Mouse (Mus musculus) limb, embryonic 10.5 days (tissue): ENCODE measurements around the gene Clpp. TPM values are rescaled to one million over a fixed set of nuclear protein-coding genes. Genes with fewer than 3 reads are reported as not detected.

ENCODE experiments used
- DNase-seq: peaks from one replicate; pipeline ENCODE4 v3.0.0-alpha.2; 2017; ENCODE audit warnings: low spot score
- H3K27ac ChIP-seq: fragments of 300-500 bp; sonication (generic); 2 replicates; pipeline ENCODE4 v1.5.1; 2016; ENCODE audit warnings: mild to moderate bottlenecking
- H3K27me3 ChIP-seq: fragments of 300-500 bp; sonication (generic); 2 replicates; pipeline ENCODE4 v1.6.1; 2016; ENCODE audit warnings: low read depth, mild to moderate bottlenecking; ENCODE audit not compliant: poor library complexity, severe bottlenecking
- H3K36me3 ChIP-seq: fragments of 300-500 bp; sonication (generic); 2 replicates; pipeline ENCODE4 v1.6.1; 2016; ENCODE audit warnings: mild to moderate bottlenecking, moderate library complexity
- H3K4me1 ChIP-seq: fragments of 300-500 bp; sonication (generic); 2 replicates; pipeline ENCODE4 v1.6.1; 2016
- H3K4me3 ChIP-seq: fragments of 300-500 bp; sonication (generic); 2 replicates; pipeline ENCODE4 v1.5.1; 2016; ENCODE audit warnings: mild to moderate bottlenecking, moderate library complexity
- H3K9me3 ChIP-seq: fragments of 300-500 bp; sonication (generic); replicated peaks from 2 replicates; pipeline ENCODE4 v1.6.1; 2016; ENCODE audit warnings: mild to moderate bottlenecking
- WGBS: fragments of 180-500 bp; shearing (Covaris S2); methylation state at CpG from one replicate; pipeline ENCODE4 v1.1.7; 2016; 5-methylcytosine and 5-hydroxymethylcytosine counted together
- polyA plus RNA-seq: library from polyadenylated mRNA; unstranded; fragments of >200 nt; fragmentation: Nextera tagmentation; extraction: Ambion mirVana; gene quantifications from 2 replicates; pipeline ENCODE4 v1.2.1, GENCODE M21; 2016

Clpp gene
- polyA plus RNA-seq, 1 experiment from 2014 or later = 189 TPM

- Histone ChIP-seq H3K4me1 (no peaks in the 10 kb centered on the region), H3K27me3 (peaks cover 4% of the 10 kb centered on the region; the same call in 1 of the 2 replicates), H3K36me3 (no peaks in the 10 kb centered on the region), H3K4me3 (no peak overlapping the region), H3K27ac (no peak overlapping the region), H3K9me3 (no peaks in the 10 kb centered on the region)
- 78% methylated on average over 5 of the region's 5 CpGs for WGBS
- DNase-seq = no peak
These were observed 15.3 kb upstream of the Clpp start for GRCm38 (mm10) chr17:56974708-56975240.

- Histone ChIP-seq H3K9me3 (no peaks in the 10 kb centered on the region), H3K36me3 (no peaks in the 10 kb centered on the region), H3K27me3 (no peaks in the 10 kb centered on the region), H3K4me1 (no peaks in the 10 kb centered on the region), H3K27ac (no peak overlapping the region), H3K4me3 (no peak overlapping the region)
- no peak for DNase-seq
- 82% methylated on average over 3 of the region's 3 CpGs for WGBS
These were observed 14.7 kb upstream of the Clpp start for GRCm38 (mm10) chr17:56975391-56975790.

DNA sequence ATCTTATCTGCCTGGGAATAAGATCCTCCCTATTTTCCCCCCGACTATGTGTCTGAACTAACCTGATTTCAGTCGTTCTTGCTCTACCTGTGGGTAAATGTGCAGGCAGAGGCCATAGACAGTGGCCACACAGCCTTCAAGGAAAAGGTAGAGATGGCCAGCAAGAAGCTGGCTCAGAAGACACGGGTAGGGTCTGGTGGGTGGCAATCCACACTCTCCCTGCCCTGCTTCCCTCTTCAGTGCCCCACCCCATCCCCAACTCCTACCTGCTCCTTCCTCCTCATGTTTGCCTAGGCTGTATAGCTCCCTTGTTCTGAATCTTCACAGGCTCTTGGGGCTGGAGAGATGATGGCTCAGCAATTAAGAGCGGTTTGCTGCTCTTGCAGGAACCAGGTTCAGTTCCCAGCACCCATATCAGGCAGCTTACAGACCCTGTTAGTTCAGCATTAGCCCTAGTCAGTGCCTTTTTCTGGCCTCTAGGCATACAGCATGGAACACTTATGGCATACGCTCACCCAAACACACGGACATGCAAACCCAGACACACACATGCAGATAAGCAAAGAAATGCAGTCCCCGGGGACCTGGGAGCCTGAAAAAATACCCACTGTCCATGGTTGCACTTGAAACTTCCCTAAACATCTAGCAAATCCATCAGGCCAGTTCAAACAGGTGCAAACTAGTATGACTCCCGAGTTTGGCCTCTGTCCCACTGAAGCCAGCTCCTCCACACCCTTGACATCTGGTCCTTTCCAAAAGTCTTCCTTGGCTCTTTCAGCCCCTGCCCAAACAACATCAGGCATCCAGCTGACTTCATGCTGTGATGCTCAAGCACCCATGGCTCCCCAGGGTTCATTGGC is 13.3 kb upstream of the Clpp start:
- Histone ChIP-seq H3K36me3 (no peaks in the 10 kb centered on the region), H3K4me1 (no peaks in the 10 kb centered on the region), H3K9me3 (no peaks in the 10 kb centered on the region), H3K27me3 (no peaks in the 10 kb centered on the region), H3K4me3 (no peak overlapping the region), H3K27ac (no peak overlapping the region)
- whole genome bisulfite sequencing = 78% methylated on average over 8 of the region's 8 CpGs
- DNase-seq = no peak

DNA sequence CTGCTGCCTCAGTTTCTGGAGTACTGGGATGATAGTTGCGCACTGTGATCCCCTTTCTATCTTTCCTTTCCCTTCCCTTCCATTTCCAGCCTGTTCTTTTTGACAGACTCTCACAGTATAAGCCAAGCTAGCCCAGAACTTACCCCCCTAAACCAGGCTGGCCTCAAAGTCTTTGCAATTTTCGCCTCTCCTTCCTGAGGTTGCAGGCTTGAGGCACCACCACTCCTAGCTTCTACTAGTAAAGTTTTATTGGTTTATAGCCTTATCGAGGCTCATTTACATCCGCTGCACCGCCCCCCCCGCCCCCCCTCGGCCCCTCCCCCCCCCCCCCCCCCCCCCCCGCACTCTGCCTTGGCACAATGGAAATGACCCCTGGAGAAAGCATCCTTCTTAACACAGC is 10.6 kb upstream of the Clpp start:
- no peak for DNase-seq
- Histone ChIP-seq H3K36me3 (no peaks in the 10 kb centered on the region), H3K27me3 (no peaks in the 10 kb centered on the region), H3K4me1 (peaks cover 4% of the 10 kb centered on the region; the same call in 1 of the 2 replicates), H3K4me3 (no peak overlapping the region), H3K9me3 (no peaks in the 10 kb centered on the region), H3K27ac (no peak overlapping the region)
- 27% methylated on average over 7 of the region's 8 CpGs for WGBS

DNA sequence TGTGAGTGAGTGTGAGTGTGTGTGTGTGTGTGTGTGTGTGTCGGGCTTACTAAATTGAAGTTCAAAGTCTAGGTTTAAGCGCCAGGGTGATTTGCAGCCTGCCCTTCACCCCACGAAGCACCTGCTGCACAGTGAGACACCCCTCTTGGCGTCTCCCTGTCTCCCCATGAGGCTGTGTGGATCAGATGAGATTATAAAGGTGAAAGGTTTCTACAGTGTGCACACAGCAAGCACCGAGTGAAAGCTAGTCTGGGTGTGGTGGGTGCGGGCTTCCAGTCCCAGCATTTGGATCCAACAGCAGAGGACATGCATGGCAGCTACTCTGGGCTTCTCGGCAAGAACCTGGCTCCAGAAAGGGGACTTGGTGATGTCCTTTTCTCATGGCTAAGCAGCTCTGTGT is 9.1 kb upstream of the Clpp start:
- H3K27me3 ChIP-seq = no peaks in the 10 kb centered on the region
- no peak for DNase-seq
- peaks cover 4% of the 10 kb centered on the region; the same call in 1 of the 2 replicates for H3K4me1 ChIP-seq
- no peaks in the 10 kb centered on the region for H3K9me3 ChIP-seq
- H3K36me3 ChIP-seq = no peaks in the 10 kb centered on the region
- H3K27ac ChIP-seq = no peak overlapping the region
- H3K4me3 ChIP-seq = no peak overlapping the region
- 79% methylated on average over 7 of the region's 7 CpGs for WGBS

DNA sequence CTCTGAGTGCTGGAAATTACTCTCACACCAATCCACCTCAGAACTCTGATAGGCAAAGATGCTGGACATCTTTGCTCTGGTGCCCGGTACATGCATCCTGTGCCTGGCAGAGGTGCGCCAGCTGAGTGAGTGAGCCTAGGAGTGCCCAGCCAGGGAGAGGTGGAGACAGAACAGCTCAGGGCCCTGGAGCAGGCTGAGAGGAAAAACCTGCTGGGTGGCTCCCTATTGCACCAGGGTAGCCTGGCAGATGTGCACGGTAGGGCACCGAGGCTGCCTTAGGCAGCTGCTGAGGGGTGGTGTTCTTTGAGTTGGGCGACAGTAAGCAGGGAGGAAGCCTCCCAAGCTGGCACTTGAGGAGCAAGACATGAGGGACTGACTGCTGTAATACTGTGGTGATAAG is 8.1 kb upstream of the Clpp start, which contains the start of gene Acer1:
Gene Acer1, minus strand, starts transcription at position 114 of the 400 bp plus-strand sequence.
- no peak within 1 kb of the TSS for H3K27ac ChIP-seq
- no peaks in the 10 kb centered on the region for H3K9me3 ChIP-seq
- H3K36me3 ChIP-seq = no peaks in the 10 kb centered on the region
- no peak within 1 kb of the TSS for H3K4me3 ChIP-seq
- H3K27me3 ChIP-seq = no peaks in the 10 kb centered on the region
- peaks cover 4% of the 10 kb centered on the region; the same call in 1 of the 2 replicates for H3K4me1 ChIP-seq
- WGBS = 82% methylated on average over 5 of the region's 5 CpGs
- no peak for DNase-seq

DNA sequence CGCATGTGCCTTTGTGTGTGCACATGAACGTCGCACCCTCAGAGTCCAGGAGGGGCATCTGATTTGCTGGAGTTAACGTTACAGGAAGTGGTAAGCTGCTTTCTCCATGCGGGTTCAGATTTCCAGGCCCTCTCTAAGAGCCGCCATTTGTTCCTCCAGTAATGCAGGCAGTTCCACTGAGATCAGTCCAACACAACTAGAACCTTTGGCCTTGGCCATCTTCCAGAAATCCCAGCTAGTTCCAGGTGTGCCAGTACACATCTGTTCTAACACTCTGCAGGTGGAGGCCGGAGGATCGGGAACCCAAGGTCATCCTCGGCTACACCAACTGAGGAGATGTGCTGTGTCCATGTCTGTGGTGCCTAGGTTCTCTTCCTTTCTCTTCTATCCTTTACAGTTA is 5.2 kb upstream of the Clpp start:
- Histone ChIP-seq H3K9me3 (no peaks in the 10 kb centered on the region), H3K27ac (no peak overlapping the region), H3K4me3 (no peak overlapping the region), H3K4me1 (peaks cover 4% of the 10 kb centered on the region; the same call in 1 of the 2 replicates), H3K27me3 (no peaks in the 10 kb centered on the region), H3K36me3 (no peaks in the 10 kb centered on the region)
- no peak for DNase-seq
- 86% methylated on average over 9 of the region's 9 CpGs for WGBS

DNA sequence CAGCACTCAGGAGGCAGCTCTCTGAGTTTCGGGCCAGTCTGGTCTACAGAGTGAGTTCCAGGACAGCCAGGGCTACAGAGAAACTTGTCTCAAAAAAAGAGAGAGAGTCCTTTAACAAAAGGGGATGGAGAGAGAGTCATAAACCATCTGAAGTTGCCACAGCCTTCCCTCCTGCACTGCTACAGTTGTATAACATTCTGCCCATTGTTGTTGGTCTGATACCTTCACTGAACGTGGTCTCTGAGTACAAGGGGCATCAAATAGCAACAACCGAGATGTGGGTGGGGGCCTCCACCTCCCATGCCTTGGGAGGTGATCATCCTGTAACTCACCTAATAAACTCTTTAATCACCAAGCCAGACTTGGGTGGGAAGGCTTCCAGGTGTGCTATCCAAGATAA is 4.4 kb upstream of the Clpp start:
- H3K4me1 ChIP-seq = peaks cover 4% of the 10 kb centered on the region; the same call in 1 of the 2 replicates
- DNase-seq = no peak
- WGBS = 78% methylated on average over 3 of the region's 3 CpGs
- no peaks in the 10 kb centered on the region for H3K27me3 ChIP-seq
- H3K36me3 ChIP-seq = no peaks in the 10 kb centered on the region
- no peak overlapping the region for H3K4me3 ChIP-seq
- no peak overlapping the region for H3K27ac ChIP-seq
- H3K9me3 ChIP-seq = no peaks in the 10 kb centered on the region

DNA sequence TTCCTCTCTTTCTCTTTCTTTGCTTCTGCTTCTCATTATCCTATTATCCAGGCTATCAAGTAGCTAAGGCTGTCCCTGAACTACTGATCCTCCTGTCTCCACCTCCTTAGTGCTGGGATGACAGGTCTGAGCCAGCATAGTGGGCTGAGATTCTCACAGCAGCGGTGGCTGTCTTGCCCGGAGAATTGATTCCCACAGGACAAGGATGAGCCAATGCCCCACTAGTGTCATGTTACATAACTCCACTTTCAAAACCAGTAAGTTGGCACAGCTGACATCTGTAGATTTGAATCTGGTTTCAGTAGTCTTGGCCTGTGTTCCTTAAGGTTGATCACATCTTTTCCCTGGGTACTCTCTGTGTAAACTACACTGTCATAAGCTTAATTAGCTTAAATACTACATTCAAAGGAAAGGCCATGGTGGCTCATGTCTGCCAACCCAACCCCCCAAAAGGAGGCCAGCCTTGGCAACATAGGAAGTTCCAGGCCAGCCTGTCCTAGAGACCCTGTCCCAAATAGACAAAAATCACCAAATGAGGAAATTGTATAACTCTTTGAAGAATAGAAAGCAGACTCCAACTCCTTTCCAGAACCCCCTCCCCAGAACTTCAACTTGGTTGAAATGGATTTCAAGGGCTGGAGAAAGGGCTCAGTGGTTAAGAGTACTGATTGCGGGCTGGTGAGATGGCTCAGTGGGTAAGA is 3.9 kb upstream of the Clpp start:
- Histone ChIP-seq H3K27me3 (no peaks in the 10 kb centered on the region), H3K9me3 (no peaks in the 10 kb centered on the region), H3K4me1 (peaks cover 10% of the 10 kb centered on the region), H3K36me3 (peaks cover 4% of the 10 kb centered on the region), H3K27ac (no peak overlapping the region), H3K4me3 (no peak overlapping the region)
- WGBS = 90% methylated on average over 3 of the region's 3 CpGs
- DNase-seq = no peak

GRCm38 (mm10) chr17:56988441-56988840 is 1.7 kb upstream of the Clpp start:
- no peak for DNase-seq
- 85% methylated on average over 7 of the region's 7 CpGs for WGBS

DNA sequence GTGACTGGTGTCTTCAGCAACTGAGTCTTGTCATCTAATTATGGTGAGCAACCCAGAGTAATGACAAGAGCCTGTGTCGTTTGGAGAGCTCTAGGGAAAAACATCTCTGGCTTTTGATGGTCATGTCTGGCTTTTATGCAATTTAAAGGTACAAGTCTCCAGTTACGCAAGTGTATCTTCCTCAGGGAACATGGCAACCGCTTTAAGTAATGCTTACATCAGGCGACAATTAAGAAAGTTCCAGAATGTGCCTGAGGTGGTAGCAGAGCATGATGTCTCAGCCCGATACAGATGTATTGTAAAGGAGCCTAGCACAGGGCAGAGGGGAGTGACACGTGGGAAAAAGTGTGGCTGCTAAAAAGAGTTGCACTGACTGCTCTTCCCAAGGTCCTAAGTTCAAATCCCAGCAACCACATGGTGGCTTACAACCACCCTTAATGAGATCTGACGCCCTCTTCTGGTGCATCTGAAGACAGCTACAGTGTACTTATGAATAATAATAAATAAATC is 1.1 kb upstream of the Clpp start:
- Histone ChIP-seq H3K27me3 (no peaks in the 10 kb centered on the region), H3K4me1 (peaks cover 10% of the 10 kb centered on the region), H3K9me3 (no peaks in the 10 kb centered on the region), H3K4me3 (peak overlapping the region; percentile 85), H3K36me3 (peaks cover 31% of the 10 kb centered on the region), H3K27ac (no peak overlapping the region)
- 76% methylated on average over 7 of the region's 7 CpGs for WGBS
- no peak for DNase-seq

More at GRCm38 (mm10) chr17:56988441-56988840, 1.7 kb upstream of the Clpp start:
- H3K27me3 ChIP-seq = no peaks in the 10 kb centered on the region
- H3K4me1 ChIP-seq = peaks cover 10% of the 10 kb centered on the region
- no peak overlapping the region for H3K27ac ChIP-seq
- no peak overlapping the region for H3K4me3 ChIP-seq
- no peaks in the 10 kb centered on the region for H3K9me3 ChIP-seq
- peaks cover 25% of the 10 kb centered on the region for H3K36me3 ChIP-seq

DNA sequence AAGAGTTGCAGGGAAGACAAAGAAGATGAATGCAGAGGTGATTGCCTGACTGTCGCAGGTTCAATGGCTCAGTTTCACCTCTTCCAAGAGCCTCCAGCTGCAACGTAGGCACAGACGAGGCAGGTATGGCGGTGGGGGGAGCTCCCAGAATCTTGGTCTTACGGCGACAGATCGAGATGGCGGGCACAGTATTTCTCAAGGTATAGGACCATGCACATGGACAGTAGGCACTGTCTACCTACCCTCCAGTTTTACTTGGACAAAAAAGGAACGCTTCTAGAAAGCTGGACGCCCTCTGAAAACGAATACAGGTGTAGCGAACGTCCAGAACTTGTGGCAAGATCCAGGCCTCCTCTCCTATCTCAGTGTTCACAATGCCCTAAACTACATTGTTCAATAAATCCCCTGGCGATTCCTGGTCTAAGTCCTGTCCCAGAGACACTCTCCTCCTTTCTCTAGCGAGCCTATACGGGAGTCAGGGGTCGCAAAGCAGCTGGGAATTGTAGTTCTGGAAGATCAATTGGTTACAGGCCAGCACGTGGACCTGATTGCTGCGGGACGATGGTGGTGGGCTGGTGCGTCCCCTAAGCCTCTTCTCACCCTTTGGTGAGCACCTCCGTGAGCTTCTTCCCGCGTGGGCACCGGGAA is 514 bp upstream of the Clpp start:
- H3K4me3 ChIP-seq = peak overlapping the region; percentile 85
- H3K27me3 ChIP-seq = no peaks in the 10 kb centered on the region
- peaks cover 6% of the 10 kb centered on the region for H3K4me1 ChIP-seq
- H3K36me3 ChIP-seq = peaks cover 37% of the 10 kb centered on the region
- no peak for DNase-seq
- H3K9me3 ChIP-seq = no peaks in the 10 kb centered on the region
- peak overlapping the region; percentile 90 for H3K27ac ChIP-seq
- 4% methylated on average over 25 of the region's 25 CpGs for WGBS
